Mouse (Mus musculus) intestine, postnatal 0 days (tissue): ENCODE results near the gene Mllt10. TPM values are rescaled to one million over a fixed set of nuclear protein-coding genes. Genes with fewer than 3 reads are reported as not detected.

ENCODE experiments used
- ATAC-seq: fragments of 200-750 bp; cut with Nextera tagmentation; 2 replicates; pipeline ENCODE4 v1.8.0; 2017; ENCODE audit warnings: mild to moderate bottlenecking, moderate TSS enrichment, moderate library complexity
- H3K27ac ChIP-seq: fragments of 300-500 bp; sonication (generic); 2 replicates; pipeline ENCODE4 v1.5.1; 2014; ENCODE audit warnings: mild to moderate bottlenecking, low read depth, low read length, moderate library complexity
- H3K27me3 ChIP-seq: fragments of 300-500 bp; sonication (generic); replicated peaks from 2 replicates; pipeline ENCODE4 v1.6.1; 2014; ENCODE audit warnings: low read length, mixed read lengths; ENCODE audit not compliant: control insufficient read depth, insufficient read depth
- H3K36me3 ChIP-seq: fragments of 300-500 bp; sonication (generic); 2 replicates; pipeline ENCODE4 v1.6.1; 2014; ENCODE audit warnings: mild to moderate bottlenecking, moderate library complexity; ENCODE audit not compliant: control insufficient read depth, insufficient read depth
- H3K4me1 ChIP-seq: fragments of 300-500 bp; sonication (generic); replicated peaks from 2 replicates; pipeline ENCODE4 v1.6.1; 2014; ENCODE audit warnings: antibody characterized with exemption, low read length, mixed read lengths; ENCODE audit not compliant: control insufficient read depth, insufficient read depth
- H3K4me2 ChIP-seq: fragments of 300-500 bp; sonication (generic); replicated peaks from 2 replicates; pipeline ENCODE4 v1.6.1; 2014; ENCODE audit warnings: low read depth, mild to moderate bottlenecking, moderate library complexity
- H3K4me3 ChIP-seq: fragments of 300-500 bp; sonication (generic); 2 replicates; pipeline ENCODE4 v1.5.1; 2014; ENCODE audit warnings: low read depth, low read length
- H3K9ac ChIP-seq: fragments of 300-500 bp; sonication (generic); 2 replicates; pipeline ENCODE4 v1.6.1; 2014; ENCODE audit warnings: mild to moderate bottlenecking, low read depth, low read length
- H3K9me3 ChIP-seq: fragments of 300-500 bp; sonication (generic); 2 replicates; pipeline ENCODE4 v1.6.1; 2016; ENCODE audit warnings: mixed run types; ENCODE audit not compliant: control insufficient read depth
- CTCF ChIP-seq: sonication (generic); IDR thresholded peaks from 2 replicates; pipeline ENCODE4 v1.5.1; 2016; ENCODE audit warnings: low read depth, mild to moderate bottlenecking, control low read depth, antibody characterized with exemption, moderate library complexity
- WGBS: fragments of 180-500 bp; shearing (Covaris S2); extraction: QIAGEN DNeasy Blood & Tissue Kit; methylation state at CpG from one replicate; pipeline ENCODE4 v1.1.7; 2014; 5-methylcytosine and 5-hydroxymethylcytosine counted together
- microRNA-seq: library from miRNA; unstranded; fragments of <30 nt; microRNA quantifications from one replicate; pipeline ENCODE4, GENCODE M21; 2016
- polyA plus RNA-seq: library from polyadenylated mRNA; unstranded; fragments of >200 nt; fragmentation: Nextera tagmentation; extraction: Ambion mirVana; gene quantifications from 2 replicates; pipeline ENCODE4 v1.2.1, GENCODE M21; 2015

The Mllt10 gene
- polyA plus RNA-seq, 1 experiment from 2014 or later = 22.6 TPM

DNA sequence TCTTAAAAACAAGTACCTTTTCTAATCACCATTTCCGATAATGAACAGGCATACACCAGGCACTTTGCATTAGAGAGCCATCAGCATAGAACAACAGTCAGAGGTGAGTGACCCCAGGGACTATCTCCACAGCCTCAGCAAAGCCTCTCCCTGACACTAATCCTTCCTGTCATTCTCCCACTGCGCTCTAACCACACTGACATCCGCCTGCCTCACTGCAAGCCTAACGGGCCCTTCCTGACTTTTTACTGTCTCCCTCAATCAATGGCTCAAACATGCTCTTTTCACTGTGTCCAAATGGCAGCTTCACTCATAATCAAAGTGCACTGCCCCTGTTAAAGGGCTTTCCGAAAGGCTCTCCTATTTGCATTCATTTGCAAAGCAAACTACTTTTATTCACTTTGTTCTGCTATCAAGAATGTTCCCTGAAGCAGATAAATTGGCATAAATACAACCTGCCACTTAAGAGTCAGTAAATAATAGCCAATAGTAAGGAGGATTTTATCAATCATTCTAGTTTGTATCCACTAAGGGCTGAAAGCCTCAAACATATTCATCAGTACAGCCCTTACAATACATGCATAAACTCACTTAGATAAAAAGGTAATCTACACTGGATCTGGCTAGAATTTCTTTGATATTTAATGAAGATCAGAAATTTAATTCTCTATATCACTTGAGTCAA lies 178.0 kb downstream of the Mllt10 start:
- TF ChIP-seq CTCF = no peak
- Histone ChIP-seq H3K27me3 (no peaks in the 10 kb centered on the region), H3K9ac (no peak overlapping the region), H3K4me1 (no peaks in the 10 kb centered on the region), H3K4me2 (no peak overlapping the region), H3K36me3 (0 out of 2 replicates have a peak, but pooled peaks cover 3% of the 10 kb centered on the region), H3K9me3 (no peaks in the 10 kb centered on the region), H3K27ac (no peak overlapping the region), H3K4me3 (no peak overlapping the region)
- no peak for ATAC-seq
- 38% methylated on average over 5 of the region's 5 CpGs for WGBS

DNA sequence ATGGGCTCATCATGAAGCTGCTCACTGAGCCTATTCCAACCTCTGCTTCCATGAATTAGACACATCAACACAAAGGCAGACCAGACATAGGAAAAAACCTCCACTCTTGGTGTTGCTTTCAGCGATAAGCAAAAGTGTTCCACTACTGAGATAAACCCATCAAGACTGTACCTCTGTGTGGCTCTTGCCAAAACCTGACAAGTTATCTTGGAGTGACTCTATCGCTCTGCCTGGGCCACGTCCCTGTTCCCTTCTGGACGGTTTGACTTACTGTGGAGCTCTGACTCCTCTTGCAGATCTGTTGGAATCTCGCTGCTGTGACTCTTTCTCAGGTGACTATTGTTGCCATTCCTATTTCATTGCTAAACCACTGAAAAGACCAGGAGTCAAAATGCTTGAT lies 180.5 kb downstream of the Mllt10 start:
- no peak for ATAC-seq
- TF ChIP-seq CTCF = no peak
- Histone ChIP-seq H3K4me2 (no peak overlapping the region), H3K4me3 (no peak overlapping the region), H3K9me3 (no peaks in the 10 kb centered on the region), H3K9ac (no peak overlapping the region), H3K36me3 (0 out of 2 replicates have a peak, but pooled peaks cover 3% of the 10 kb centered on the region), H3K4me1 (no peaks in the 10 kb centered on the region), H3K27ac (no peak overlapping the region), H3K27me3 (no peaks in the 10 kb centered on the region)
- WGBS = 93% methylated on average over 5 of the region's 5 CpGs

GRCm38 (mm10) chr2:18249224-18249623 lies 194.2 kb downstream of the Mllt10 start:
- Histone ChIP-seq H3K9me3 (no peaks in the 10 kb centered on the region), H3K4me2 (no peak overlapping the region), H3K9ac (no peak overlapping the region), H3K27me3 (no peaks in the 10 kb centered on the region), H3K27ac (no peak overlapping the region), H3K4me3 (no peak overlapping the region), H3K4me1 (no peaks in the 10 kb centered on the region), H3K36me3 (peaks cover 7% of the 10 kb centered on the region; the same call in 1 of the 2 replicates)
- no peak for TF ChIP-seq CTCF
- WGBS = 95% methylated on average over 3 of the region's 3 CpGs
- ATAC-seq = no peak

Small RNA genes within 50 kb of the gene (microRNA-seq; reads per million reads assigned to microRNA genes)
- gene Gm23638 (not detected), gene Mir7655 (3.3 reads per million, percentile 5 among the genes with 10 or more reads in this experiment)

Other genes starting within 250 kb of the Mllt10 start
- gene H2al2a, start 58.3 kb upstream of the Mllt10 start, polyA plus RNA-seq = not detected in 2 replicates
- 6.3 and 6.8 TPM in 2 replicates for gene A930004D18Rik, start 17.5 kb upstream of the Mllt10 start, polyA plus RNA-seq
- gene Skida1, start 6.2 kb upstream of the Mllt10 start, polyA plus RNA-seq = 0.95 and 1.2 TPM in 2 replicates